ENCODE assay signal across 8 mouse cellular contexts in the genomic region with DNA sequence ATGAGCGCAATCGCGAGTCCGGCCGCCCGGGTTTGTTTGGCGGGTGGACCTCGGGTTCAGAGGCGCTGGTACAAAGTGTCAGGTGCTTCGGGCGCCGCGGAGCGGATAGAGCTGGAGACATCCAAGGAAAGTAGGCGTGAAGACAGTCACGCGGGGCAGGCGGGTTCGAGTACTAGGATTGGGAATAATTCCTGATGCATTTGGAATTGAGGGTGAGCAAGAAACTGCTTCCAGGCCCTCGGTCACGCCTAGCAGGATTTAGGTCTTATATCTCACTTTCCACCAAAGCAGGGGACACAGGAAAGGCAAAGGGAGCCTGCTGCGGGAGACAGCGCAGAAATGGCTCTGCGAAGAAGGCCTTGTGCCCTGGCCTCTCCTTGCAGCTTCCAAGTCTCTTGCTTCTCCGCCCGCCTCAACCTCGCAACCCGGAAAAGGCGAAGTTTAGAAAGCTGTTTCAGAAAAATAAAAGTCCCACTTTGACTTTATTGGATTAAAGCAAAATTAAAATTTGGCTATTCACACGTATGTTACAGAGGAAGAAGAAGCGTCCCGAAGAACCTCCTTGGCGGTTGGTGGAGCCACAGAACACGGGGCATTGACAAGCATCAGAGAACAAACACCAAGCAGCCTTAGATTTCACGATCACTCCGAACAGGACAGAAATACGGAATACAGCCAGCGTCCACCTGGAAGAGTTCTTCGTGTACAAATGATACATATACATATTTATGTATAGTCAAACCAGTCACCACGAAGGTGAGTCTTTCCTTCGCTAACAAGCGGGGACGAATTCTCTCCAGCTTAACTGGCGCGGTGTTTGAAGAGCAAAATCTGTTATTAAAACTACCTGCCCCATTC. TPM values are rescaled to one million over a fixed set of nuclear protein-coding genes. Genes with fewer than 3 reads are reported as not detected.
DNase-seq lines count a peak whose midpoint lies in the region; ATAC-seq and TF ChIP-seq lines count a peak whose summit lies in the region.

No protein-coding gene starts in this region.

- no peaks in the 10 kb centered on the region for H3K36me3 ChIP-seq in forebrain, postnatal 0 days (ENCODE audit: insufficient read depth)
- H3K36me3 ChIP-seq in limb, embryonic 14.5 days (ENCODE audit: control insufficient read depth, insufficient read depth, low read length) = no peaks in the 10 kb centered on the region

- no peaks in the 10 kb centered on the region for H3K9me3 ChIP-seq in forebrain, postnatal 0 days (ENCODE audit: low read length)
- no peaks in the 10 kb centered on the region for H3K9me3 ChIP-seq in limb, embryonic 14.5 days (ENCODE audit: control insufficient read depth, low read length)

- no peak for TF ChIP-seq POLR2A in limb, embryonic 14.5 days (IDR thresholded peaks at IDR 0.05; ENCODE audit: borderline replicate concordance, extremely low read depth, insufficient read depth, insufficient read length)

- H3K27ac ChIP-seq in forebrain, postnatal 0 days (ENCODE audit: low read depth, low read length) = no peak overlapping the region
- H3K27ac ChIP-seq in limb, embryonic 14.5 days (replicated peaks; ENCODE audit: low read depth, low read length) = no peak overlapping the region

- H3K27me3 ChIP-seq in forebrain, postnatal 0 days (ENCODE audit: insufficient read depth, low read length) = peaks cover 56% of the 10 kb centered on the region
- peaks cover 78% of the 10 kb centered on the region for H3K27me3 ChIP-seq in limb, embryonic 14.5 days (ENCODE audit: control insufficient read depth, insufficient read depth, low read length)

- 9% methylated on average over 45 of the region's 45 CpGs for WGBS in forebrain, postnatal 0 days
- 4% methylated on average over 45 of the region's 45 CpGs for WGBS in limb, embryonic 14.5 days

- H3K4me2 ChIP-seq in forebrain, postnatal 0 days (ENCODE audit: low read depth) = peak overlapping the region; percentile 90; the same call in 1 of the 2 replicates
- peak overlapping the region; percentile 39 for H3K4me2 ChIP-seq in limb, embryonic 14.5 days (replicated peaks; ENCODE audit: low read depth, low read length, severe bottlenecking)

- H3K4me1 ChIP-seq in forebrain, postnatal 0 days (ENCODE audit: insufficient read depth) = peaks cover 11% of the 10 kb centered on the region; the same call in 1 of the 2 replicates
- peaks cover 35% of the 10 kb centered on the region for H3K4me1 ChIP-seq in limb, embryonic 14.5 days (ENCODE audit: control insufficient read depth, insufficient read depth, low read length)

- TF ChIP-seq CTCF in forebrain, postnatal 0 days (IDR thresholded peaks at IDR 0.05; ENCODE audit: low read depth) = no peak

- H3K9ac ChIP-seq in forebrain, postnatal 0 days = no peak overlapping the region
- H3K9ac ChIP-seq in limb, embryonic 14.5 days (ENCODE audit: low read depth, low read length, severe bottlenecking) = no peak overlapping the region

- DNase-seq in R1 (ENCODE audit: low read depth, low spot score) = peak; percentile 29
- DNase-seq in cerebellum, adult 8-10 months = peak; percentile 72
- peak; percentile 53 for DNase-seq in forebrain, postnatal 0 days
- no peak for DNase-seq in limb, embryonic 14.5 days (ENCODE audit: low spot score)
- DNase-seq in testis, postnatal 14 days (ENCODE audit: low spot score) = no peak
- no peak for DNase-seq in layer of hippocampus, postnatal 25 days (ENCODE audit: extremely low spot score in 1 of 2, low spot score in 1 of 2)
- no peak for DNase-seq in ovary, postnatal 36 days (ENCODE audit: low spot score)

- H3K4me3 ChIP-seq in forebrain, postnatal 0 days (ENCODE audit: low read depth, low read length) = peak overlapping the region; percentile 69
- peak overlapping the region; percentile 31 for H3K4me3 ChIP-seq in limb, embryonic 14.5 days (replicated peaks; ENCODE audit: low read length)

- ATAC-seq in forebrain, postnatal 0 days = no peak
- no peak for ATAC-seq in limb, embryonic 14.5 days (ENCODE audit: low FRiP score, low read depth)
- no peak for ATAC-seq in megakaryocyte progenitor cell, adult 5-6 weeks (replicated peaks; ENCODE audit: poor library complexity)

RNA-seq across cellular contexts. Expression of gene Cbln1, which starts 3.2 kb away (rescaled TPM):
- 52.2 and 63.2 TPM in 2 replicates for total RNA-seq in forebrain, postnatal 0 days (2014; rRNA removed)
- 10.4 and 14.7 TPM in 2 replicates for polyA plus RNA-seq in forebrain, postnatal 0 days (2015; fragmentation: Nextera tagmentation; extraction: Ambion mirVana)
- polyA plus RNA-seq in limb, embryonic 14.5 days (2012; rRNA removed) = 1.6 and 1.8 TPM in 2 replicates
- 0.23 and 0.39 TPM in 2 replicates for polyA plus RNA-seq in limb, embryonic 14.5 days (2014; fragmentation: Nextera tagmentation; extraction: Ambion mirVana)
- total RNA-seq in megakaryocyte progenitor cell, adult 5-6 weeks (2015) = not detected in 2 replicates
- total RNA-seq in megakaryocyte progenitor cell, adult 5-6 weeks (2017) = not detected in 2 replicates
- 1 to 10 TPM; 5.5 to 6.3 TPM for total RNA-seq in layer of hippocampus, postnatal 25 days (2021)

Comparison
In these comparisons a context has a peak if more than half of its experiments do, and no peak if none do; other contexts are left out.
1. DNase-seq: peak in R1 (single experiment), cerebellum, adult 8-10 months (single experiment) and forebrain, postnatal 0 days (single experiment); none in limb, embryonic 14.5 days (single experiment), testis, postnatal 14 days (single experiment), layer of hippocampus, postnatal 25 days (0 of 2) and ovary, postnatal 36 days (single experiment).
2. RNA of gene Cbln1, which starts 3.2 kb away (total RNA-seq): 52.2 to 63.2 TPM in forebrain, postnatal 0 days and 5.5 to 6.3 TPM in layer of hippocampus, postnatal 25 days; not detected in megakaryocyte progenitor cell, adult 5-6 weeks; every median in the first group is over 4 times any median in the second.